In the genomic region with DNA sequence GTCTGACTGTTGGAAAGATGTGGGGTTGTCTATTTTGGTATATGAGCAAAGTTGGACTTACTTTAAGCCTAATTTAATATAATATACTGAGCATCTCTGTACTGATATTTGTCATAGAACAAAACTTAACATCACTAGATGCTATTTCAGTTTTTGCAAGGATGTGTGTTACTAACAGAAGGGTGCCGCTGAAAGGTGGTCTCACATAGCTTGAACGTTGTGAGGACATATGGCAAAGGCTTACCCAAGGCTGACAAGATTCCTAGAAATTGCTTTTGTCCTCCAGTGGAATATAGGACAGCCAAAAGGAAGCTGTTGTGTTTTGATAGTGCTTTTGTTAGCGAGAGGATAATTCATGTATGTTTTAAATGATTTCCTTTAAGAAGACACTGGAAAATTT, we compare ENCODE assay signal across 9 mouse cellular contexts. TPM values are rescaled to one million over a fixed set of nuclear protein-coding genes. Genes with fewer than 3 reads are reported as not detected.
DNase-seq lines count a peak whose midpoint lies in the region; ATAC-seq and TF ChIP-seq lines count a peak whose summit lies in the region.
"Had no signal": no experiment of that assay in that cellular context is flagged by ENCODE, and none has a peak within 500 bp of the region (broad histone marks: within the 10 kb centered on the region; RNA-seq: fewer than 3 reads in every experiment).

No protein-coding gene starts in this region.

- peak overlapping the region; percentile 29; the same call in 1 of the 2 replicates for H3K4me2 ChIP-seq in lung, embryonic 16.5 days (ENCODE audit: low read depth, low read length)
- peak overlapping the region; percentile 61 for H3K4me2 ChIP-seq in hindbrain, embryonic 16.5 days (ENCODE audit: low read length)
- peak overlapping the region; percentile 80 for H3K4me2 ChIP-seq in neural tube, embryonic 13.5 days

- no peak for ATAC-seq in lung, embryonic 16.5 days (ENCODE audit: low read depth)
- ATAC-seq in hindbrain, embryonic 16.5 days = no peak
- no peak for ATAC-seq in neural tube, embryonic 13.5 days (ENCODE audit: low read depth)

- H3K9me3 ChIP-seq in lung, embryonic 16.5 days (ENCODE audit: control insufficient read depth, low read length) = no peaks in the 10 kb centered on the region
- H3K9me3 ChIP-seq in hindbrain, embryonic 16.5 days (ENCODE audit: control insufficient read depth, low read length) = no peaks in the 10 kb centered on the region
- H3K9me3 ChIP-seq in neural tube, embryonic 13.5 days = no peaks in the 10 kb centered on the region

- no peak for DNase-seq in gastrocnemius, adult 2 months
- no peak for DNase-seq in gastrocnemius, adult 18-20 months (ENCODE audit: low spot score)
- no peak for DNase-seq in lung, adult 18-20 months
- DNase-seq in left cerebral cortex, adult 9 months (ENCODE audit: low spot score in 2 of 2) = no peak
- no peak for DNase-seq in frontal cortex, postnatal 14 days (ENCODE audit: low spot score in 2 of 2)
- DNase-seq: kidney, adult 9 months had no signal

- H3K9ac ChIP-seq in lung, embryonic 16.5 days (ENCODE audit: low read length) = no peak overlapping the region
- H3K9ac ChIP-seq in hindbrain, embryonic 16.5 days (ENCODE audit: low read depth, low read length) = peak overlapping the region; percentile 35; the same call in 1 of the 2 replicates
- peak overlapping the region; percentile 62 for H3K9ac ChIP-seq in neural tube, embryonic 13.5 days

- H3K27ac ChIP-seq in gastrocnemius, adult 2 months = no peak overlapping the region
- H3K27ac ChIP-seq in lung, embryonic 16.5 days (ENCODE audit: low read length) = no peak overlapping the region
- no peak overlapping the region for H3K27ac ChIP-seq in hindbrain, embryonic 16.5 days (ENCODE audit: low read depth, low read length)
- no peak overlapping the region for H3K27ac ChIP-seq in neural tube, embryonic 13.5 days (replicated peaks)

- intact Hi-C loops in gastrocnemius, adult 2 months (cut with DNase I) = no loop called here

- no peaks in the 10 kb centered on the region for H3K36me3 ChIP-seq in lung, embryonic 16.5 days (ENCODE audit: control insufficient read depth, insufficient read depth, low read length)
- no peaks in the 10 kb centered on the region for H3K36me3 ChIP-seq in hindbrain, embryonic 16.5 days (ENCODE audit: control insufficient read depth, insufficient read depth, low read length)
- no peaks in the 10 kb centered on the region for H3K36me3 ChIP-seq in neural tube, embryonic 13.5 days

- TF ChIP-seq CTCF in gastrocnemius, adult 2 months (IDR thresholded peaks at IDR 0.05) = no peak

- H3K4me3 ChIP-seq in gastrocnemius, adult 2 months = peak overlapping the region; percentile 97
- no peak overlapping the region for H3K4me3 ChIP-seq in lung, embryonic 16.5 days (ENCODE audit: low read length)
- H3K4me3 ChIP-seq in hindbrain, embryonic 16.5 days (ENCODE audit: low read length) = peak overlapping the region; percentile 38
- H3K4me3 ChIP-seq in neural tube, embryonic 13.5 days = peak overlapping the region; percentile 98

- no peaks in the 10 kb centered on the region for H3K27me3 ChIP-seq in lung, embryonic 16.5 days (ENCODE audit: control insufficient read depth, insufficient read depth, low read depth, low read length)
- H3K27me3 ChIP-seq in hindbrain, embryonic 16.5 days (replicated peaks; ENCODE audit: control insufficient read depth, insufficient read depth, low read length) = no peaks in the 10 kb centered on the region
- H3K27me3 ChIP-seq in neural tube, embryonic 13.5 days = no peaks in the 10 kb centered on the region

- H3K4me1 ChIP-seq in lung, embryonic 16.5 days (replicated peaks; ENCODE audit: control insufficient read depth, insufficient read depth, low read length) = peaks cover 19% of the 10 kb centered on the region
- H3K4me1 ChIP-seq in hindbrain, embryonic 16.5 days (ENCODE audit: control insufficient read depth, insufficient read depth, low read depth, low read length) = peaks cover 18% of the 10 kb centered on the region
- H3K4me1 ChIP-seq in neural tube, embryonic 13.5 days (replicated peaks) = peaks cover 54% of the 10 kb centered on the region

- 61% methylated on average over 3 of the region's 3 CpGs for WGBS in lung, embryonic 16.5 days
- 39% methylated on average over 3 of the region's 3 CpGs for WGBS in hindbrain, embryonic 16.5 days
- 52% methylated on average over 3 of the region's 3 CpGs for WGBS in neural tube, embryonic 13.5 days

RNA-seq across cellular contexts. Expression of a gene that starts 3.8 kb away (rescaled TPM):
- 1 to 10 TPM; 8.1 to 9.0 TPM for total RNA-seq in gastrocnemius, adult 2 months (2021)
- 1 to 10 TPM; 7.5 to 8.2 TPM for total RNA-seq in gastrocnemius, adult 18-20 months (2021)
- 2.6 and 3.2 TPM in 2 replicates for polyA plus RNA-seq in lung, embryonic 16.5 days (2015; fragmentation: Nextera tagmentation; extraction: Ambion mirVana)
- 7.3 and 7.4 TPM in 2 replicates for polyA plus RNA-seq in hindbrain, embryonic 16.5 days (2015; fragmentation: Nextera tagmentation; extraction: Ambion mirVana)
- polyA plus RNA-seq in neural tube, embryonic 13.5 days (2015; fragmentation: Nextera tagmentation; extraction: Ambion mirVana) = 6.9 and 7.5 TPM in 2 replicates

Comparison
In these comparisons a context has a peak if more than half of its experiments do, and no peak if none do; other contexts are left out.
1. H3K4me2 ChIP-seq: peak in every context shown above with its lines; median percentile 80 in neural tube, embryonic 13.5 days; 61 in hindbrain, embryonic 16.5 days; 29 in lung, embryonic 16.5 days.